Mouse (Mus musculus) kidney, embryonic 14.5 days (tissue): ENCODE results near the gene Fhl4. TPM values are rescaled to one million over a fixed set of nuclear protein-coding genes. Genes with fewer than 3 reads are reported as not detected.

ENCODE experiments used
- ATAC-seq: fragments of 200-750 bp; cut with Nextera tagmentation; 2 replicates; pipeline ENCODE4 v1.8.0; 2017; ENCODE audit warnings: moderate number of reproducible peaks, mild to moderate bottlenecking, moderate TSS enrichment, moderate library complexity; ENCODE audit not compliant: low FRiP score, low TSS enrichment
- H3K27ac ChIP-seq: fragments of 300-500 bp; sonication (generic); 2 replicates; pipeline ENCODE4 v1.5.1; 2014; ENCODE audit warnings: low read depth, mild to moderate bottlenecking, low read length, moderate library complexity, mixed read lengths
- H3K27me3 ChIP-seq: fragments of 300-500 bp; sonication (generic); 2 replicates; pipeline ENCODE4 v1.6.1; 2014; ENCODE audit warnings: mild to moderate bottlenecking, low read length; ENCODE audit not compliant: control insufficient read depth, insufficient read depth
- H3K36me3 ChIP-seq: fragments of 300-500 bp; sonication (generic); 2 replicates; pipeline ENCODE4 v1.6.1; 2014; ENCODE audit warnings: low read length, mixed read lengths; ENCODE audit not compliant: control insufficient read depth, insufficient read depth
- H3K4me1 ChIP-seq: fragments of 300-500 bp; sonication (generic); 2 replicates; pipeline ENCODE4 v1.6.1; 2014; ENCODE audit warnings: low read length, mixed read lengths; ENCODE audit not compliant: control insufficient read depth, insufficient read depth
- H3K4me2 ChIP-seq: fragments of 300-500 bp; sonication (generic); replicated peaks from 2 replicates; pipeline ENCODE4 v1.6.1; 2014; ENCODE audit warnings: low read depth, mild to moderate bottlenecking, low read length
- H3K4me3 ChIP-seq: fragments of 300-500 bp; sonication (generic); 2 replicates; pipeline ENCODE4 v1.5.1; 2014; ENCODE audit warnings: mild to moderate bottlenecking, low read length
- H3K9ac ChIP-seq: fragments of 300-500 bp; sonication (generic); 2 replicates; pipeline ENCODE4 v1.6.1; 2014; ENCODE audit warnings: low read depth, mild to moderate bottlenecking, low read length, moderate library complexity
- H3K9me3 ChIP-seq: fragments of 300-500 bp; sonication (generic); 2 replicates; pipeline ENCODE4 v1.6.1; 2016; ENCODE audit warnings: low read length; ENCODE audit not compliant: control insufficient read depth
- WGBS: fragments of 180-500 bp; shearing (Covaris S2); extraction: QIAGEN DNeasy Blood & Tissue Kit; methylation state at CpG from one replicate; pipeline ENCODE4 v1.1.7; 2014; 5-methylcytosine and 5-hydroxymethylcytosine counted together
- polyA plus RNA-seq: library from polyadenylated mRNA; unstranded; fragments of >200 nt; fragmentation: Nextera tagmentation; extraction: Ambion mirVana; gene quantifications from 2 replicates; pipeline ENCODE4 v1.2.1, GENCODE M21; 2014

The Fhl4 gene
- polyA plus RNA-seq, 1 experiment from 2014 or later = 1.6 TPM

- Histone ChIP-seq H3K4me2 (no peak overlapping the region), H3K4me3 (no peak overlapping the region), H3K9ac (no peak overlapping the region), H3K27me3 (no peaks in the 10 kb centered on the region), H3K27ac (no peak overlapping the region), H3K4me1 (no peaks in the 10 kb centered on the region), H3K9me3 (no peaks in the 10 kb centered on the region), H3K36me3 (peaks cover 20% of the 10 kb centered on the region)
- ATAC-seq = no peak
- WGBS = 85% methylated on average over 4 of the region's 4 CpGs
Observed at GRCm38 (mm10) chr10:85114409-85114808, 12.1 kb upstream of the Fhl4 start.

- Histone ChIP-seq H3K9me3 (no peaks in the 10 kb centered on the region), H3K27ac (peak overlapping the region; percentile 82), H3K36me3 (no peaks in the 10 kb centered on the region), H3K27me3 (no peaks in the 10 kb centered on the region), H3K9ac (peak overlapping the region; percentile 92), H3K4me1 (0 out of 2 replicates have a peak, but pooled peaks cover 3% of the 10 kb centered on the region), H3K4me2 (peak overlapping the region; percentile 70), H3K4me3 (peak overlapping the region; percentile 95)
- WGBS = under 1% methylated on average over 34 of the region's 34 CpGs
- ATAC-seq = no peak; the same call in none of the 2 replicates
Observed at GRCm38 (mm10) chr10:85103085-85103885, 990 bp upstream of the Fhl4 start.

- Histone ChIP-seq H3K4me3 (peak overlapping the region; percentile 95), H3K27ac (peak overlapping the region; percentile 60; the same call in 1 of the 2 replicates), H3K4me2 (peak overlapping the region; percentile 70), H3K9me3 (no peaks in the 10 kb centered on the region), H3K9ac (peak overlapping the region; percentile 84), H3K36me3 (no peaks in the 10 kb centered on the region), H3K4me1 (0 out of 2 replicates have a peak, but pooled peaks cover 3% of the 10 kb centered on the region), H3K27me3 (no peaks in the 10 kb centered on the region)
- 1% methylated on average over 10 of the region's 10 CpGs for WGBS
- peak; percentile 13 for ATAC-seq
Observed at GRCm38 (mm10) chr10:85101841-85102240, 454 bp downstream of the Fhl4 start.

GRCm38 (mm10) chr10:85071605-85072152, 30.6 kb downstream of the Fhl4 start:
- Histone ChIP-seq H3K27me3 (no peaks in the 10 kb centered on the region), H3K4me1 (no peaks in the 10 kb centered on the region), H3K27ac (no peak overlapping the region), H3K4me3 (no peak overlapping the region), H3K9me3 (no peaks in the 10 kb centered on the region), H3K4me2 (no peak overlapping the region), H3K9ac (no peak overlapping the region), H3K36me3 (no peaks in the 10 kb centered on the region)
- ATAC-seq = no peak
- 66% methylated on average over 4 of the region's 4 CpGs for WGBS

GRCm38 (mm10) chr10:85054876-85055275, 47.4 kb downstream of the Fhl4 start:
- no peak overlapping the region for H3K27ac ChIP-seq
- no peak overlapping the region for H3K9ac ChIP-seq
- H3K9me3 ChIP-seq = peaks cover 3% of the 10 kb centered on the region; the same call in 1 of the 2 replicates
- WGBS = 94% methylated on average over 2 of the region's 2 CpGs
- H3K4me2 ChIP-seq = no peak overlapping the region
- ATAC-seq = no peak
- H3K4me1 ChIP-seq = no peaks in the 10 kb centered on the region
- no peaks in the 10 kb centered on the region for H3K27me3 ChIP-seq
- H3K4me3 ChIP-seq = no peak overlapping the region
- no peaks in the 10 kb centered on the region for H3K36me3 ChIP-seq

- Histone ChIP-seq H3K36me3 (no peaks in the 10 kb centered on the region), H3K9ac (no peak overlapping the region), H3K4me3 (no peak overlapping the region), H3K27me3 (no peaks in the 10 kb centered on the region), H3K27ac (no peak overlapping the region), H3K4me1 (no peaks in the 10 kb centered on the region), H3K4me2 (no peak overlapping the region), H3K9me3 (peaks cover 3% of the 10 kb centered on the region; the same call in 1 of the 2 replicates)
- no peak for ATAC-seq
- 7% methylated on average over 4 of the region's 4 CpGs for WGBS
Observed at GRCm38 (mm10) chr10:85052451-85052850, 49.8 kb downstream of the Fhl4 start.

GRCm38 (mm10) chr10:85050668-85051208, 51.6 kb downstream of the Fhl4 start:
- no peaks in the 10 kb centered on the region for H3K36me3 ChIP-seq
- ATAC-seq = no peak

GRCm38 (mm10) chr10:85048008-85048407, 54.3 kb downstream of the Fhl4 start:
- 93% methylated on average over 8 of the region's 8 CpGs for WGBS
- no peak for ATAC-seq

More at GRCm38 (mm10) chr10:85050668-85051208, 51.6 kb downstream of the Fhl4 start:
- no peak overlapping the region for H3K4me3 ChIP-seq
- no peaks in the 10 kb centered on the region for H3K27me3 ChIP-seq
- no peak overlapping the region for H3K4me2 ChIP-seq
- no peak overlapping the region for H3K9ac ChIP-seq
- peaks cover 3% of the 10 kb centered on the region; the same call in 1 of the 2 replicates for H3K9me3 ChIP-seq
- 62% methylated on average over 4 of the region's 4 CpGs for WGBS
- no peak overlapping the region for H3K27ac ChIP-seq
- no peaks in the 10 kb centered on the region for H3K4me1 ChIP-seq

GRCm38 (mm10) chr10:85046585-85046984, 55.7 kb downstream of the Fhl4 start:
- Histone ChIP-seq H3K9ac (no peak overlapping the region), H3K4me3 (no peak overlapping the region), H3K27me3 (no peaks in the 10 kb centered on the region), H3K4me2 (no peak overlapping the region), H3K4me1 (peaks cover 6% of the 10 kb centered on the region; the same call in 1 of the 2 replicates), H3K36me3 (no peaks in the 10 kb centered on the region), H3K9me3 (no peaks in the 10 kb centered on the region), H3K27ac (no peak overlapping the region)
- whole genome bisulfite sequencing = 36% methylated on average over 5 of the region's 5 CpGs
- ATAC-seq = no peak

More at GRCm38 (mm10) chr10:85048008-85048407, 54.3 kb downstream of the Fhl4 start:
- no peak overlapping the region for H3K4me2 ChIP-seq
- no peaks in the 10 kb centered on the region for H3K27me3 ChIP-seq
- H3K9ac ChIP-seq = no peak overlapping the region
- H3K27ac ChIP-seq = no peak overlapping the region
- peaks cover 6% of the 10 kb centered on the region; the same call in 1 of the 2 replicates for H3K4me1 ChIP-seq
- no peaks in the 10 kb centered on the region for H3K9me3 ChIP-seq
- no peaks in the 10 kb centered on the region for H3K36me3 ChIP-seq
- H3K4me3 ChIP-seq = no peak overlapping the region
